Mouse (Mus musculus) CH12.LX (cell line): ENCODE data around the gene Armcx6. TPM values are rescaled to one million over a fixed set of nuclear protein-coding genes. Genes with fewer than 3 reads are reported as not detected.
A peak's percentile ranks its signal among the peaks of the same experiment; 100 is the strongest.
"Not testable (repeated sequence)": the region's sequence is repeated elsewhere in the genome, so short reads cannot be mapped to it uniquely, and the experiment has no call there.

Source experiments
- DNase-seq: peaks from one replicate; pipeline ENCODE4 v3.0.0-alpha.2; 2013; ENCODE audit errors: extremely low read depth
- H3K27ac ChIP-seq: 2 replicates; pipeline ENCODE4 v1.5.1; 2012; ENCODE audit warnings: low read depth, mild to moderate bottlenecking, control low read depth, moderate library complexity; ENCODE audit not compliant: insufficient read depth
- H3K27me3 ChIP-seq: replicated peaks from 2 replicates; pipeline ENCODE3; 2012; ENCODE audit warnings: inconsistent platforms
- H3K36me3 ChIP-seq, 2 experiments: replicated peaks in 1 of 2; 2 replicates each; pipeline versions ENCODE3 to v1.6.1; 2012; ENCODE audit warnings: inconsistent platforms in 1 of 2, low read length in 1 of 2, mild to moderate bottlenecking in 1 of 2, mixed read lengths in 1 of 2, moderate library complexity in 1 of 2; ENCODE audit not compliant: control insufficient read depth in 1 of 2, insufficient read depth in 1 of 2
- H3K4me1 ChIP-seq, 2 experiments: 2 replicates each; pipeline ENCODE4 v1.6.1; 2012; ENCODE audit warnings: inconsistent platforms in 1 of 2, moderate library complexity in 1 of 2; ENCODE audit not compliant: insufficient read depth in 2 of 2, control insufficient read depth in 1 of 2
- H3K4me2 ChIP-seq: 2 replicates; pipeline ENCODE4 v1.6.1; 2012; ENCODE audit warnings: low read depth, mild to moderate bottlenecking, control low read depth; ENCODE audit not compliant: poor library complexity, insufficient read depth, severe bottlenecking
- H3K4me3 ChIP-seq, 3 experiments: fragments of 150-350 bp in 1 of 3; sonication (generic) in 1 of 3; replicated peaks in 1 of 3; 2 replicates each; pipeline versions ENCODE3 to v1.5.1; 2011 to 2012; ENCODE audit warnings: low read depth in 2 of 3, low read length in 2 of 3, mild to moderate bottlenecking in 2 of 3, moderate library complexity in 2 of 3, control low read depth in 1 of 3, improper control_type of control experiment in 1 of 3, inconsistent platforms in 1 of 3, mixed read lengths in 1 of 3; ENCODE audit not compliant: poor library complexity in 1 of 3
- H3K79me2 ChIP-seq: replicated peaks from 2 replicates; pipeline ENCODE4 v1.6.1; 2012; ENCODE audit warnings: mild to moderate bottlenecking, moderate library complexity; ENCODE audit not compliant: control insufficient read depth, poor library complexity, insufficient read depth, severe bottlenecking; ENCODE audit errors: extremely low read depth
- H3K9ac ChIP-seq: 2 replicates; pipeline ENCODE4 v1.6.1; 2012; ENCODE audit warnings: low read depth, mild to moderate bottlenecking, control low read depth, moderate library complexity; ENCODE audit not compliant: insufficient read depth
- H3K9me3 ChIP-seq: replicated peaks from 2 replicates; pipeline ENCODE3; 2012; ENCODE audit warnings: low read length, inconsistent platforms, mixed read lengths
- BHLHE40 ChIP-seq: IDR thresholded peaks from 2 replicates; pipeline ENCODE4 v1.6.1; 2011; ENCODE audit warnings: mild to moderate bottlenecking, low read depth, low read length, improper control_type of control experiment
- CHD2 ChIP-seq: IDR thresholded peaks from 2 replicates; pipeline ENCODE4 v1.6.1; 2011; ENCODE audit warnings: low read length, improper control_type of control experiment
- CTCF ChIP-seq, 2 experiments: IDR thresholded peaks in 1 of 2; conservative IDR thresholded peaks in 1 of 2; 2 replicates each; pipeline ENCODE4 v1.5.1; 2011 to 2012; ENCODE audit warnings: low read depth in 2 of 2, low read length in 2 of 2, improper control_type of control experiment in 1 of 2, inconsistent platforms in 1 of 2, mild to moderate bottlenecking in 1 of 2, moderate library complexity in 1 of 2
- EP300 ChIP-seq: IDR thresholded peaks from 2 replicates; pipeline ENCODE4 v1.6.1; 2011; ENCODE audit warnings: low read length, improper control_type of control experiment
- GABPA ChIP-seq: IDR thresholded peaks from 2 replicates; pipeline ENCODE4 v1.6.1; 2012; ENCODE audit warnings: low read depth, low read length, improper control_type of control experiment, inconsistent platforms; ENCODE audit not compliant: insufficient replicate concordance
- JUN ChIP-seq: IDR thresholded peaks from 2 replicates; pipeline ENCODE4 v1.6.1; 2011; ENCODE audit warnings: low read depth, mild to moderate bottlenecking, low read length, improper control_type of control experiment, moderate library complexity; ENCODE audit not compliant: insufficient read depth
- MXI1 ChIP-seq: IDR thresholded peaks from 2 replicates; pipeline ENCODE4 v1.6.1; 2011; ENCODE audit warnings: mild to moderate bottlenecking, low read depth, low read length, improper control_type of control experiment
- MYC ChIP-seq: IDR thresholded peaks from 2 replicates; pipeline ENCODE4 v1.6.1; 2011; ENCODE audit warnings: low read depth, mild to moderate bottlenecking, improper control_type of control experiment, low read length
- RAD21 ChIP-seq: IDR thresholded peaks from 2 replicates; pipeline ENCODE4 v1.6.1; 2011; ENCODE audit warnings: low read depth, mild to moderate bottlenecking, low read length, improper control_type of control experiment, moderate library complexity
- SMC3 ChIP-seq: IDR thresholded peaks from 2 replicates; pipeline ENCODE4 v1.6.1; 2011; ENCODE audit warnings: low read depth, low read length, improper control_type of control experiment
- USF2 ChIP-seq: conservative IDR thresholded peaks from 2 replicates; pipeline ENCODE4 v1.6.1; 2011; ENCODE audit warnings: low read depth, low read length, improper control_type of control experiment
- ZMIZ1 ChIP-seq: IDR thresholded peaks from 2 replicates; pipeline ENCODE4 v1.6.1; 2012; ENCODE audit warnings: low read depth, mild to moderate bottlenecking, inconsistent platforms, low read length, improper control_type of control experiment
- dilution Hi-C: fragments of 300-500 bp; cut with MboI; formaldehyde crosslinking; loops from 2 replicates; pipeline ENCODE4 v1.14.3; 2020; ENCODE audit warnings: low sequenced_read_pairs; ENCODE audit not compliant: extremely low pct_unique_long_range_greater_than_20kb, extremely low pct_ligation_motif_present
- in situ Hi-C: fragments of 300-500 bp; cut with MboI; formaldehyde crosslinking; loops from 3 replicates; pipeline ENCODE4 v1.14.3; 2019; ENCODE audit warnings: low sequenced_read_pairs, low pct_ligation_motif_present, low pct_unique_long_range_greater_than_20kb, mixed read lengths
- polyA plus RNA-seq: library from polyadenylated mRNA; unstranded; fragments of >175 nt; gene quantifications from 2 replicates; pipeline ENCODE4 v1.2.1, GENCODE M21; 2012; ENCODE audit warnings: low read depth; ENCODE audit not compliant: insufficient read length
- total RNA-seq, 2 experiments: library from RNA; depleted of rRNA; stranded (reverse); fragments of 300-350 nt in 1 of 2; fragments of >200 nt in 1 of 2; gene quantifications; 2 replicates each; pipeline ENCODE4 v1.2.3; 2012 to 2014

The Armcx6 gene
- total and polyA plus RNA-seq, 3 experiments: 1.2 to 1.7 (median 1.7) TPM

GRCm38 (mm10) chrX:134729778-134730177 is 21.4 kb downstream of the Armcx6 start:
- in situ Hi-C loops (loop anchor here (10.0 kb wide), 1 partner anchor 195 kb away; no protein-coding TSS in a partner anchor), dilution Hi-C loops (no loop called here)
- no peaks in the 10 kb centered on the region for H3K36me3 ChIP-seq
- H3K4me3 ChIP-seq: peak overlapping the region in 1 of 3 experiments; percentile 14
- H3K9me3 ChIP-seq: no peaks in the 10 kb centered on the region
- H3K4me2 ChIP-seq: peak overlapping the region; percentile 90; the same call in 1 of the 2 replicates
- H3K79me2 ChIP-seq: no peaks in the 10 kb centered on the region
- no peak overlapping the region for H3K27ac ChIP-seq
- no peaks in the 10 kb centered on the region for H3K27me3 ChIP-seq
- no peak overlapping the region for H3K9ac ChIP-seq
- TF ChIP-seq SMC3: peak; percentile 68
- no peak for TF ChIP-seq BHLHE40
- peak; percentile 85 for TF ChIP-seq RAD21
- TF ChIP-seq ZMIZ1: no peak
- peak in 1 of 2 experiments; percentile 78; a peak in 2 of 4 replicates for TF ChIP-seq CTCF (conservative IDR thresholded peaks at IDR 0.05 in 1 of 2, IDR thresholded peaks at IDR 0.05 in 1 of 2; ENCODE audit: low read depth in 2 of 2, low read length in 2 of 2)
- peak; percentile 41 for DNase-seq
- no peaks in the 10 kb centered on the region for H3K4me1 ChIP-seq

GRCm38 (mm10) chrX:134723762-134724161 is 27.5 kb downstream of the Armcx6 start:
- H3K4me3 ChIP-seq, H3K4me2 ChIP-seq, H3K4me1 ChIP-seq, H3K27me3 ChIP-seq, H3K9me3 ChIP-seq, H3K36me3 ChIP-seq, H3K79me2 ChIP-seq, H3K9ac ChIP-seq, dilution Hi-C loops, H3K27ac ChIP-seq, DNase-seq: not testable (repeated sequence)
- in situ Hi-C loops: loop anchor here (10.0 kb wide), 1 partner anchor 201 kb away; no protein-coding TSS in a partner anchor

- in situ Hi-C loops (no loop called here), dilution Hi-C loops (no loop called here)
- H3K4me2 ChIP-seq: no peak overlapping the region
- no peak for DNase-seq
- TF ChIP-seq USF2: no peak
- TF ChIP-seq JUN: no peak
- TF ChIP-seq GABPA: no peak
- TF ChIP-seq ZMIZ1: no peak
- TF ChIP-seq MYC: no peak
- no peak for TF ChIP-seq MXI1
- TF ChIP-seq CHD2: no peak
- TF ChIP-seq EP300: no peak
- peaks cover 0 to 3% of the 10 kb centered on the region in 2 experiments; a peak in 1 of 4 replicates for H3K4me1 ChIP-seq
- H3K36me3 ChIP-seq: no peaks in the 10 kb centered on the region
- no peak overlapping the region for H3K4me3 ChIP-seq
- H3K79me2 ChIP-seq: no peaks in the 10 kb centered on the region
- no peak overlapping the region for H3K9ac ChIP-seq
- H3K9me3 ChIP-seq: no peaks in the 10 kb centered on the region
- H3K27ac ChIP-seq: no peak overlapping the region
- no peaks in the 10 kb centered on the region for H3K27me3 ChIP-seq
These were observed 32.7 kb downstream of the Armcx6 start for GRCm38 (mm10) chrX:134718524-134718923.
